Mouse (Mus musculus): Measurements from ENCODE around the gene Cpxm2.

- TF ChIP-seq CTCF (IDR thresholded peaks at IDR 0.05; ENCODE audit: control insufficient read depth, insufficient read depth, low read length): no peak
- TF ChIP-seq POLR2A (IDR thresholded peaks at IDR 0.05; ENCODE audit: borderline replicate concordance, control insufficient read depth, low read depth, low read length): no peak
Observed at GRCm38 (mm10) chr7:132088181-132088580, 66.4 kb downstream of the Cpxm2 start.
